ENCODE assay signal across 28 mouse cellular contexts in genomic region chr6:63762535-63762934, GRCm38 (mm10).
"Had no signal": no experiment of that assay in that cellular context is flagged by ENCODE, and none has a peak within 500 bp of the region (broad histone marks: within the 10 kb centered on the region; RNA-seq: fewer than 3 reads in every experiment).

No protein-coding gene starts in this region.

- H3K4me2 ChIP-seq: embryonic facial prominence, embryonic 12.5 days; embryonic facial prominence, embryonic 13.5 days; embryonic facial prominence, embryonic 15.5 days; forebrain, embryonic 12.5 days; forebrain, embryonic 13.5 days; forebrain, embryonic 15.5 days had no signal

- H3K27me3 ChIP-seq: embryonic facial prominence, embryonic 12.5 days; embryonic facial prominence, embryonic 13.5 days; embryonic facial prominence, embryonic 15.5 days; forebrain, embryonic 12.5 days; forebrain, embryonic 13.5 days; forebrain, embryonic 15.5 days had no signal

- H3K4me3 ChIP-seq: embryonic facial prominence, embryonic 10.5 days; embryonic facial prominence, embryonic 12.5 days; embryonic facial prominence, embryonic 13.5 days; embryonic facial prominence, embryonic 15.5 days; erythroblast, embryonic 14.5 days; forebrain, embryonic 10.5 days; forebrain, embryonic 12.5 days; forebrain, embryonic 13.5 days; forebrain, embryonic 15.5 days; gastrocnemius, adult 2 months; heart, embryonic 10.5 days had no signal

- H3K36me3 ChIP-seq: embryonic facial prominence, embryonic 10.5 days; embryonic facial prominence, embryonic 12.5 days; embryonic facial prominence, embryonic 13.5 days; embryonic facial prominence, embryonic 15.5 days; forebrain, embryonic 10.5 days; forebrain, embryonic 12.5 days; forebrain, embryonic 15.5 days; heart, embryonic 10.5 days had no signal

- H3K9ac ChIP-seq: embryonic facial prominence, embryonic 12.5 days; embryonic facial prominence, embryonic 13.5 days; embryonic facial prominence, embryonic 15.5 days; forebrain, embryonic 12.5 days; forebrain, embryonic 13.5 days; forebrain, embryonic 15.5 days; forebrain, postnatal 0 days had no signal

- H3K4me1 ChIP-seq: embryonic facial prominence, embryonic 10.5 days; embryonic facial prominence, embryonic 12.5 days; embryonic facial prominence, embryonic 13.5 days; embryonic facial prominence, embryonic 15.5 days; forebrain, embryonic 10.5 days; forebrain, embryonic 12.5 days; forebrain, embryonic 13.5 days; forebrain, embryonic 15.5 days; heart, embryonic 10.5 days had no signal

- ATAC-seq: forebrain, embryonic 13.5 days; forebrain, embryonic 14.5 days; forebrain, embryonic 15.5 days; forebrain, embryonic 16.5 days; forebrain, postnatal 0 days had no signal

- H3K27ac ChIP-seq: embryonic facial prominence, embryonic 10.5 days; embryonic facial prominence, embryonic 12.5 days; embryonic facial prominence, embryonic 13.5 days; embryonic facial prominence, embryonic 15.5 days; forebrain, embryonic 10.5 days; forebrain, embryonic 12.5 days; forebrain, embryonic 13.5 days; forebrain, embryonic 15.5 days; gastrocnemius, adult 2 months; heart, embryonic 10.5 days had no signal

- DNase-seq: cerebellum, adult 8-10 months; cerebellum, adult 9-10 months; cerebellum, adult 9-11 months; cerebellum, postnatal 10 days; cerebellum, postnatal 14 days; cerebellum, postnatal 25 days; cerebellum, postnatal 36 days; embryo, embryonic 11 days; forebrain, postnatal 0 days; gastrocnemius, adult 2 months; gastrocnemius, postnatal 10 days; gastrocnemius, postnatal 14 days; gastrocnemius, postnatal 25 days; gastrocnemius, postnatal 36 days; heart, adult 11 months; heart, adult 18-20 months had no signal

- H3K9me3 ChIP-seq: embryonic facial prominence, embryonic 10.5 days; embryonic facial prominence, embryonic 12.5 days; embryonic facial prominence, embryonic 13.5 days; embryonic facial prominence, embryonic 15.5 days; forebrain, embryonic 10.5 days; forebrain, embryonic 12.5 days; forebrain, embryonic 13.5 days; forebrain, embryonic 15.5 days had no signal
